Mouse (Mus musculus): ENCODE results near the gene Tmem236.
A peak's percentile ranks its signal among the peaks of the same experiment; 100 is the strongest.
"Not testable (repeated sequence)": the region's sequence is repeated elsewhere in the genome, so short reads cannot be mapped to it uniquely, and the experiment has no call there.

Tmem236 gene

DNA sequence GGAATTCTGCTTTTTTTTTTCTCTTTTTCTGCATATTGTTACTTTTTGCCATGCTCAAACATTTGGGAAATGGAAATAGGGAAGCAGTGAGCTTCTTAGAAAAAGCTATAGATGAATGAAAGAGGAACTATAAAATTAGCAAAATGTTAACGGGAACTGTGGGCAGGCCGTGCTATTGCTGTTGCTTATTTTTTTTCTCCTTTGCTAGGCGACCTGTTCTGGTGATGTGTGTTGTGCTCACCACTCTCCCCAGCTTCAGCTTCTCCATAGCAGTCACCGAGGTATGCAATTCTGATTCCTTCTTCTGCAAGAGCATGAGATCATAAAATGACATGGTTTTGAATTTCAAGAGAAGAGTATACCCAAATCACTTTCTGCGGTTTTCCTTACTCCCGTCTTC, 17.7 kb downstream of the Tmem236 start:
- no peak for DNase-seq (ENCODE audit: low spot score)

DNA sequence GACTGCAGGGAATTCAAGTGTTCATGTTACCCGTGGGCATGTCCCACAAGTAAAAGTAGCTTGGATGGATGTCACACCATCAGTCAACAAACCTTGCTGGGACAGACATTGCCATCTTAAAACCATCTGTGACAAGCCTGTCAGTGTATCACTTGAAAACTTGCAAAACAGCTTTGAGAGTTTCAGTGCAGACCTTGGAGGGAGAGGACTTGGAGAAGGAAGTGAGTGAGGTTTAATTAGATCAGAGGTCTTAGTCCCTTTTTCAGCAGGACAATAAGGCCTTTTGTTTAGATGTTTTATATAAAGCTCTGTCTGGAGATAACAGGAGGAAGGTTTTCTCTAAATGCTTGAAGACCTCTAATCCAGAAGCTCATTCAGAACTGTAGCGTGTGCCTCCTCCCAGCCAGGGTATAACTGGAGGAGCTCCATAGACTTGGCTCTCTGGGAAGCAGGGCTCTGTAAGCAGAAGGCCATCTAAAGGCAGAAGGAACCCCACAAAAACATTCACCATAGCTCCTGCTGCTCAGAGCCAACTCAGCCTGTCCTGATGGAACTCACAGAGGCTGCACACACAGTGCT, 24.1 kb downstream of the Tmem236 start:
- DNase-seq (ENCODE audit: low spot score) = not testable (repeated sequence)

- no peak for DNase-seq (ENCODE audit: low spot score)
Measured at GRCm38 (mm10) chr2:14199621-14200020, 25.3 kb downstream of the Tmem236 start.

- DNase-seq (ENCODE audit: low spot score) = not testable (repeated sequence)
Measured at GRCm38 (mm10) chr2:14200879-14201445, 26.6 kb downstream of the Tmem236 start.

- no peak for DNase-seq (ENCODE audit: low spot score)
Measured at GRCm38 (mm10) chr2:14204308-14204707, 30.0 kb downstream of the Tmem236 start.

- no peak for DNase-seq (ENCODE audit: low spot score)
Measured at GRCm38 (mm10) chr2:14206798-14207197, 32.5 kb downstream of the Tmem236 start.

DNA sequence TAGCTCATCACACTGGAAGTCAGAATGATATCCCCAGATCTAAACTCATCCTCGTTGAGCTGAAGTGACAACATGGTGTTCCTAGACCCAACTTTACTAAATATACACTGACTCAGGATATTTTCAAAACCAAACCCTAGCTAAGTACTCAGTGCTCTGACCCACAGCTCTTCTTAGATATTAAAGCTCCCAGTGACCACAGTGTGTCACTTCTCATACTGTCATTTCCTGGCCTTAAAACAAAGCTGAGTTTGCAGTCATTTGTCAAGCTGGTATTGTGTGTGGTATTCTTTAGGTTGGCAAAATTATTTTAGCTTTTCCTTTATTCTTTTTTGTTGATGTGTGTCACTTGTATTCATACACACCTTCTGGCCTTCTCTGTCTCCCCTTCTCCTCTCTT, 36.4 kb downstream of the Tmem236 start:
- no peak for DNase-seq (ENCODE audit: low spot score)

DNA sequence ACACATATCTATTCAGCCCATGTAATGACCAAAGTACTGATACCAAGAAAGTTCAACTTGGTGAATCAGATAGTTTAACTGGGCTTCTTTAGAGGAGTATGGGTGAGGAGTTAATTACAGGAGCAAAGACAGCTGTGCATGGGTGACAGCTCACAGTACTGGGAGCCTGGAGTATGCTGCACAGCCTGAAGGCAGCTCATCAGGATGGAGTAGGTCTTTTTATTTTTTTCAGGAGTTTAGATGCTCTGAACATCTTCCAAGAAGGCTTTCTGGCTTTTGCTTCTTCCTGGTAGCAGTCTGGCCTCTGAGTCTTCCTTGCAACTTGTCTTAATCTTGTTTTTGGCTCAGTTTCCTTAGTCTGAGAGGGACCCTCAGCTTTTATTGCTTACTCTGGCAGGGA, 37.3 kb downstream of the Tmem236 start:
- DNase-seq (ENCODE audit: low spot score) = no peak

- no peak for DNase-seq (ENCODE audit: low spot score)
Measured at GRCm38 (mm10) chr2:14214764-14215163, 40.4 kb downstream of the Tmem236 start.

GRCm38 (mm10) chr2:14216653-14217052, 42.3 kb downstream of the Tmem236 start:
- no peak for DNase-seq (ENCODE audit: low spot score)

- DNase-seq (ENCODE audit: low spot score) = no peak
Measured at GRCm38 (mm10) chr2:14218126-14218525, 43.8 kb downstream of the Tmem236 start.

- DNase-seq (ENCODE audit: low spot score) = no peak
Measured at GRCm38 (mm10) chr2:14224387-14224786, 50.1 kb downstream of the Tmem236 start.

DNA sequence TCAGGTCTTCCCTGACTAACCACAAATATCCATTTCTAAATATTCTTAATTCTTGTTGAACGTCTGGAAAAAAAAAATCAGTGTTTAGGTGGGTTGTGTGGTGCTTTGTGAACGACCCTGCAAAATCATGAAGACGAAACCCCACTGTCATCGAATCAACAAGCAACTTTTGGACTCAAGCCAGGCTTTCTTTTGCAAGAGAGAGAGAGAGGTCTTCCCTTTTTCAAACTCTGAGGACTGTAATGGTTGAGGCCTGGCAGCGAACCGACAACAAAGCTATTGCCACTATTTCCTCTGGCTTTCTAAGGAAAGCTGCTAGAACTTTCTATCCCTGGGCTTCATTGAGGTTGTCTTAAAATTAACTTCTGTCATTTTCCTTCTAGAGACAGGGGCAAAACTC, 54.2 kb downstream of the Tmem236 start:
- no peak for DNase-seq (ENCODE audit: low spot score)

- DNase-seq (ENCODE audit: low spot score) = no peak
Measured at GRCm38 (mm10) chr2:14229149-14229548, 54.8 kb downstream of the Tmem236 start, which contains the start of gene Mrc1. Mrc1 (plus strand) TSS chr2:14229392.

DNA sequence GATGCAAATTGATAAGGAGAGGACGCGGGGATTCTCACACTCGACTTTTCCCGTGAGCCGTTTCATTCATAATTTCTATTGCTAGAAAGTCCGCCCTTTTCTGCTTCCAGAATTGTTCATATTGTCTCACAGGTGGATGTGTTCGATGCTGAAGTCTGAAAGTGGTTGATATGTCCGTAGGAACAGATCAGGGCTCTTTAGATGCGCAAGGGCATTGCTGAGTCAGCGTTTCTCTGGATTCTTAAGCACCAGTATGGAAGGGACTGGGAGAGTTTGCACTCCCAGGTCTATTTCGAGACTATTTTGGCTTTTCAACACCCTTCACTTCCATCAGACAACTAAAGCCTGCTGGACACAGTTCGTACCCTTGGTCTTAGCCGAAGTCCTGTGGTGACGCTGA, 55.7 kb downstream of the Tmem236 start:
- no peak for DNase-seq (ENCODE audit: low spot score)

- DNase-seq (ENCODE audit: low spot score) = no peak
Measured at GRCm38 (mm10) chr2:14232897-14233296, 58.6 kb downstream of the Tmem236 start.

- no peak for DNase-seq (ENCODE audit: low spot score)
Measured at GRCm38 (mm10) chr2:14233983-14234382, 59.7 kb downstream of the Tmem236 start.

DNA sequence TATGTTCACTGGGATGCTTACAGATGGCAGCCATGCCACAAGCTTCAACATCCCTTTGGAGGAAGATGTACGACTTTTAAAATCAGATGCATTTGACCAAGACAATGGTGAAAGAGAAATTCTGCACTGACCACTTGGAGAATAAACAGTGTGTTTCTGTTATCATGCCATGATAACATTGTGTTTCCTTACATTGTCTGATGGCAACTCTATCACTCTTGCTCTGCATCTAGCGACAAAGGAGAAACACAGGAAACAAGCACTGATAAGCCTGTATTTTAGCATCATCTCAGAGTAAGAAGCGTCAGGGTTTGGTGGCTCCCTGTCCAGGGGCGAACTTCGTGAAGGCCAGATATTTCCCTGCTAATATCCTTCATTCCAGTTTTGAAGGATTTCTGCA, 61.0 kb downstream of the Tmem236 start:
- no peak for DNase-seq (ENCODE audit: low spot score)

- no peak for DNase-seq (ENCODE audit: low spot score)
Measured at GRCm38 (mm10) chr2:14236920-14237319, 62.6 kb downstream of the Tmem236 start.

- DNase-seq (ENCODE audit: low spot score) = peak; percentile 15
Measured at GRCm38 (mm10) chr2:14237723-14238122, 63.4 kb downstream of the Tmem236 start.

- no peak for DNase-seq (ENCODE audit: low spot score)
Measured at GRCm38 (mm10) chr2:14239151-14239550, 64.8 kb downstream of the Tmem236 start.

DNA sequence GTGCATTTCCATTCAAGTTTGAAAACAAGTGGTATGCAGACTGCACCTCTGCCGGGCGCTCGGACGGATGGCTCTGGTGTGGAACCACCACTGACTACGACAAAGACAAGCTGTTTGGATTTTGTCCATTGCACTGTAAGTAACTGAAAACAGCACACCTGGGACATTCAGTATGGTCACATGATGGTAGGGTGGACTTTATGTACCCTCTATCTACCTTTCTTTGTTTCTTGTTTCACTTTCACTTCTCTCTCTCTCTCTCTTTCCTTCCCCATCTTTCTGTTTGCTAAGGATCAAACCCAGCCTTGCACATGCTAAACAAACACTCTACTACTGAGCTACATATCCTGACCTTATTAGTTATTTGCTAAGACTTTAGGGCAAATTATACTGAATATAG, 69.8 kb downstream of the Tmem236 start:
- no peak for DNase-seq (ENCODE audit: low spot score)

- no peak for DNase-seq (ENCODE audit: low spot score)
Measured at GRCm38 (mm10) chr2:14244668-14245067, 70.3 kb downstream of the Tmem236 start.

All from urinary bladder, postnatal 14 days (tissue).